Mouse (Mus musculus): Measurements from ENCODE around the gene Pkdrej.

The Pkdrej gene

DNA sequence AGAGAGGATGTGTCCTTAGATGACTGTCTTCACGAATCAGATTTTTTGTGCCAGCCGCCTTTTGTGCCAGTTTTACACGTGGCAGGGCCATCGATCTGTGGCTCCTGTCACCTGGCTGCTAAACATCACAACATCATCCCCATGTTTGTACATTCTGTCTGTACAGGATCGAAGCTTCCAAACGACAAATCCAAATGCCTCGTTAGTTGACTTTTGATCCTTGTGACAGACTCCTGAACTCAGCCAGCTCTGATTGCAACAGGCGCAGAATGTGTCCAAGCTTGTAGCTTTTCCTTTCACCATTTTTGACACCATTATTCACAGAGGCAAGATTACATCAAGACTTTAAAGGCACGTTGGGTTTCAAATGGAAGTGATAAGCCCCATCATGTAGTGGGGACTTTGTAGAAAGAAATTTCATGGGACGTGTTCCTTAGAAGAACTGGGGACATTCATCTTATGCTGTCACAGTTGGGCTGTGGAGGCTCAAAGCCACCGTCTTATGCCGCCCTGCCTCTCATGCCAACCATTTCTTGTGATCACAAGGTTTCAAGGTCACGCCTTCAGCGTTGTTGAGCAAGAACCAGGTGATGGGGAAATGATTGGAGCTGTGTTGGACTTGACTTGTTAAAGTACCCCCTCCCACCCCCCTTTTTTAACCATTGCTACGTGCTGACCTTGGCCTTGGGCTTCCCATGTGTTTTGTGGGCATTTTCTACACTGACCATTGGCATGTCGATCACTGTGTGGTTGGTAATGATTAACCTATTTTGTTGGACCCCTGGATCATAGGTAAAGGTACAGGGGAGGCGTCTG is 50.0 kb downstream of the Pkdrej start:
- no peak for DNase-seq (ENCODE audit: low read depth, low spot score)

DNA sequence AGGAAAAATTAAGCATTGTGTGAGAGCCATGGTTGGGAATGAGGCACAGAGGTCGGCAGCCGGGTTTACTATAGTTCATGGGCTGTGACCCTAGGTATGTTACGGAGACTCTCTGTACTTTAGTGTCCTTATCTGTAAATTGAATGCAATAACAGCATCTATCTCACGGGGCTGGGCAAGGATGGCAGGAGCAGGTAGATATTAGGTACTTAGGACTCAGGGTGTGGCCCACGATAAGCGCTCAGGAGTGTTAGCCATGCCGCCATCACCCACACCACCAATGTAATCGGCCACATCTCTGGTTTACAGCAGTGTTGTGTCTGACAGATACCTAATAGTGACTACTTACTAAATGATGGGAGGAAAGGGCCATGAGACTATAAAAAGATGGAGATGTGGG is 52.5 kb downstream of the Pkdrej start:
- DNase-seq (ENCODE audit: low read depth, low spot score) = no peak

DNA sequence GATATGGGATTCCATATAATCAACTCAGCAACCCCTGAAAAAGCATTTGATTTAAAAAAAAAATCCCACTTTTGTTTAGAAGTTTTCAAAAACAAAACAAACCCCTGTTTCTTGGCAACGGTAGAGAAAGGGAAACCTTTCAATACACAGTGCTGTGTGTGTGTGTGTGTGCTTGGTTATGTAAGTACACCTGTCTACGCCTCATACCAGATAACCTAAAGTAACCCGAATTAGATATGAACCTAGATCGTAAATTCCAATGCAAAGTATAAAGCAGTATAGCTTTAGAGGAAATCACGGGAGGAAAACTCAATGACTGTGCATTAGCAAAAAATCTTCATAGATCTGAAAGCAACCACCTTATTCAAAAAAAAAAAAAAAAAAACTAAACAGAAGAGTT is 54.9 kb downstream of the Pkdrej start:
- no peak for DNase-seq (ENCODE audit: low read depth, low spot score)

DNA sequence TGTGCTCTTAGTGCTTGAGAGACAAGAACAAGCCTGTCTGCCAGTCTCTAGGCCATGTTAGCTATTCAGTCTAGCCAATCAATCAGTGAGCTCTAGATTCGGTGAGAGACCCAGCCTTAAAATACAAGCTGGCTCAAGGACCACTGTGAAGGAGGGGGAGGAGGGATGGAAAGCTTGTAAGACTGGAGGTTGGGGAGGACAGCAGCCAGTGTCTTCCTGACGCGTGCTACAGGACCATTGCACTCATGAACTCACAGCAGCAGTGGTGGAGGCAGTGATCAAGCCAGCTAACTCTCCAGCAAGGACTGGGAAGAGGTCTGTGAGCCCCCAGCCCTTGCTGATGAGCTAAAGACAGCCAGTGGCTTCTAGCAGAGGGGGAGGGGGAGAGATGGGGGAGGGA is 56.5 kb downstream of the Pkdrej start:
- no peak for DNase-seq (ENCODE audit: low read depth, low spot score)
